Mouse (Mus musculus) megakaryocyte, embryonic 14.5 days (primary cell): ENCODE results near the gene Cyp4f14. TPM values are rescaled to one million over a fixed set of nuclear protein-coding genes. Genes with fewer than 3 reads are reported as not detected.

Experiments
- H3K27me3 ChIP-seq: replicated peaks from 2 replicates; pipeline ENCODE3; 2012; ENCODE audit warnings: inconsistent platforms
- H3K36me3 ChIP-seq: replicated peaks from 2 replicates; pipeline ENCODE3; 2012; ENCODE audit warnings: low read length, inconsistent platforms, mixed read lengths
- H3K4me1 ChIP-seq: 2 replicates; pipeline ENCODE4 v1.6.1; 2012; ENCODE audit warnings: inconsistent platforms
- H3K4me3 ChIP-seq: replicated peaks from 2 replicates; pipeline ENCODE3; 2012; ENCODE audit warnings: moderate library complexity, mild to moderate bottlenecking, inconsistent platforms
- H3K9me3 ChIP-seq: 2 replicates; pipeline ENCODE4 v1.6.1; 2012; ENCODE audit warnings: inconsistent platforms
- FLI1 ChIP-seq: IDR thresholded peaks from 2 replicates; pipeline ENCODE4 v1.6.1; 2012; ENCODE audit warnings: low read length, inconsistent platforms, mixed read lengths
- GATA1 ChIP-seq: IDR thresholded peaks from 3 replicates; pipeline ENCODE4 v1.6.1; 2012; ENCODE audit warnings: mixed read lengths, low read length, inconsistent platforms, borderline replicate concordance
- polyA plus RNA-seq: library from polyadenylated mRNA; stranded (reverse); fragments of >175 nt; gene quantifications from 2 replicates; pipeline ENCODE4 v1.2.3, GENCODE M21; 2012; ENCODE audit warnings: low replicate concordance; ENCODE audit not compliant: insufficient read depth

Cyp4f14 gene
- not detected in 2 replicates for polyA plus RNA-seq

- TF ChIP-seq FLI1, result no peak
- TF ChIP-seq GATA1, result no peak
- Histone ChIP-seq H3K9me3 (peaks cover 8% of the 10 kb centered on the region), H3K4me1 (no peaks in the 10 kb centered on the region), H3K27me3 (peaks cover 27% of the 10 kb centered on the region), H3K4me3 (no peak within 1 kb of the TSS), H3K36me3 (no peaks in the 10 kb centered on the region)
Observed at GRCm38 (mm10) chr17:32917131-32917530, at the start of gene Cyp4f14. Cyp4f14 (minus strand) TSS chr17:32917342.

GRCm38 (mm10) chr17:32965623-32966290 is 48.6 kb upstream of the Cyp4f14 start, which contains the start of gene Zfp472:
Zfp472 (plus strand) TSS chr17:32965814.
- H3K4me1 ChIP-seq, result peaks cover 15% of the 10 kb centered on the region
- peak within 1 kb of the TSS; percentile 99 for H3K4me3 ChIP-seq
- TF ChIP-seq FLI1 (no peak), GATA1 (no peak)
- no peaks in the 10 kb centered on the region for H3K36me3 ChIP-seq
- H3K9me3 ChIP-seq, result no peaks in the 10 kb centered on the region
- no peaks in the 10 kb centered on the region for H3K27me3 ChIP-seq

GRCm38 (mm10) chr17:32965253-32965622 is 48.1 kb upstream of the Cyp4f14 start:
- Histone ChIP-seq H3K4me1 (peaks cover 15% of the 10 kb centered on the region), H3K27me3 (no peaks in the 10 kb centered on the region), H3K9me3 (no peaks in the 10 kb centered on the region), H3K36me3 (no peaks in the 10 kb centered on the region), H3K4me3 (peak overlapping the region; percentile 99)
- TF ChIP-seq FLI1 (no peak), GATA1 (no peak)

DNA sequence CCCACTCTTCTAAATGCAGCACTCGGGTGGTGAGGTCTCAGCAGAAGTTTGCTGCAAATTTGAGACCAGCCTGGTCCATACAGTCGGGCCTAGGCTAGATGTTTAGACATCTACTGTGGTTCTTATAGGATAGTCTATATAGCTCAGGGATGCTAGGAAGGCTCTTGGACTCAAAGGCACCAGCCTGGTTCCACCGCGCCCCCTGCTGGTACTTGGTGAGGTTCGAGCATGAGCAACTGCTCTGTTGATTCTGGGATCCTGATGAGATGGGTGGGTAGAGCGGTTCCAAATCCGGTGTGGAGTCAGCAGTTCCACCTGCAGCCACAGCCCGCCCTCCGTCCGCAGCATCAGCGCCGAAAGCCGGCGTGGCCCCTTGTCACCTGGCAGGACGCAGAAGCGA is 34.3 kb upstream of the Cyp4f14 start:
- H3K4me3 ChIP-seq, result peak overlapping the region; percentile 80
- TF ChIP-seq FLI1, result no peak
- H3K9me3 ChIP-seq, result no peaks in the 10 kb centered on the region
- peaks cover 1% of the 10 kb centered on the region for H3K27me3 ChIP-seq
- peaks cover 28% of the 10 kb centered on the region for H3K4me1 ChIP-seq
- H3K36me3 ChIP-seq, result no peaks in the 10 kb centered on the region

DNA sequence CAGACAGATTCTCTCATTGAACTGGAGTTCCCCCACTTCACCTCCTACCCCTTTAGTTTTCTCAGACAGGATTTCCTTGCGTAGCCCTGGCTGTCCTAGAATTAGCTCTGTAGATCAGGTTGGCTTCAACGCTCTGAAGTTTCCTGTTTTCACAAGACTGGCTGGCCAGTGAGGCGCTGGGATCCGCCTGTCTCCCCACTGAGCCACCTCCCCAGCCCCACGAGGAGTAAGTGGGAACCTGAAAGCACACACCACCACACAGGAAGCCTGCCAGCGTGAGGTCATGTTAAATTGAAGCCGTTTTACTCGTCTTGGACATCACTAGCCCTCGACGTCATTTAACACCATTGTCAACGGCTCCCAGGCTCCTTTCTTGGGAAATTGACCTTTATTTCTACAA is 33.9 kb upstream of the Cyp4f14 start:
- TF ChIP-seq FLI1 (no peak), GATA1 (no peak)
- Histone ChIP-seq H3K27me3 (peaks cover 1% of the 10 kb centered on the region), H3K36me3 (no peaks in the 10 kb centered on the region)

GRCm38 (mm10) chr17:32950136-32950535 is 33.0 kb upstream of the Cyp4f14 start:
- peaks cover 1% of the 10 kb centered on the region for H3K27me3 ChIP-seq
- no peaks in the 10 kb centered on the region for H3K9me3 ChIP-seq
- H3K4me1 ChIP-seq, result peaks cover 38% of the 10 kb centered on the region
- no peak overlapping the region for H3K4me3 ChIP-seq
- peaks cover 6% of the 10 kb centered on the region for H3K36me3 ChIP-seq
- TF ChIP-seq FLI1, result no peak
- no peak for TF ChIP-seq GATA1

More for the DNA sequence above, 33.9 kb upstream of the Cyp4f14 start:
- Histone ChIP-seq H3K9me3 (no peaks in the 10 kb centered on the region), H3K4me3 (no peak overlapping the region), H3K4me1 (peaks cover 33% of the 10 kb centered on the region)

GRCm38 (mm10) chr17:32947215-32947914 is 30.2 kb upstream of the Cyp4f14 start, which contains the start of gene Cyp4f13:
Cyp4f13 (minus strand) TSS chr17:32947402.
- no peaks in the 10 kb centered on the region for H3K27me3 ChIP-seq
- H3K36me3 ChIP-seq, result peaks cover 10% of the 10 kb centered on the region
- TF ChIP-seq GATA1, result no peak
- TF ChIP-seq FLI1, result 0 out of 2 replicates have a peak, but pooled peaks have one; percentile 23
- no peaks in the 10 kb centered on the region for H3K9me3 ChIP-seq
- peak within 1 kb of the TSS; percentile 92 for H3K4me3 ChIP-seq
- H3K4me1 ChIP-seq, result peaks cover 33% of the 10 kb centered on the region

DNA sequence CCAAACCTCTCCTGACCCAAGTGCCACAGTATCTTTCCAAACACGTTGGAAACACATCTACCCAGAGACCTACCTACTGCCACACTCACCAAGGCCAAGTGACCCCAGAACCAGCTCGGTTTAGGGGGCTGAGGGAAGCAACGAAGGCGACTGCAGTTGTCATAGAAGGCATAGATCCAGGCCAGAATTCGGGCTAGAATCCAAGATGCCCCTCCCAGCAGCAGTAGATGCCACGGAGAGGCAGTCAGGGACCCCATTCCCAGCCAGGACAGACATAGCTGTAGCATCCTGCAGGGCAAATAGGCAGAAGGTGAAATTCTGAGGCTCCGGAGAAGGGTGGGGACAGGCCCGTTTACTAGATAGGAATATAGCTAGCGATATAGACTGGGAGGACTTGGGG is 29.6 kb upstream of the Cyp4f14 start:
- no peaks in the 10 kb centered on the region for H3K9me3 ChIP-seq
- H3K4me3 ChIP-seq, result peak overlapping the region; percentile 92
- peaks cover 29% of the 10 kb centered on the region for H3K4me1 ChIP-seq
- H3K27me3 ChIP-seq, result no peaks in the 10 kb centered on the region
- TF ChIP-seq GATA1, result no peak
- no peak for TF ChIP-seq FLI1
- peaks cover 16% of the 10 kb centered on the region for H3K36me3 ChIP-seq

DNA sequence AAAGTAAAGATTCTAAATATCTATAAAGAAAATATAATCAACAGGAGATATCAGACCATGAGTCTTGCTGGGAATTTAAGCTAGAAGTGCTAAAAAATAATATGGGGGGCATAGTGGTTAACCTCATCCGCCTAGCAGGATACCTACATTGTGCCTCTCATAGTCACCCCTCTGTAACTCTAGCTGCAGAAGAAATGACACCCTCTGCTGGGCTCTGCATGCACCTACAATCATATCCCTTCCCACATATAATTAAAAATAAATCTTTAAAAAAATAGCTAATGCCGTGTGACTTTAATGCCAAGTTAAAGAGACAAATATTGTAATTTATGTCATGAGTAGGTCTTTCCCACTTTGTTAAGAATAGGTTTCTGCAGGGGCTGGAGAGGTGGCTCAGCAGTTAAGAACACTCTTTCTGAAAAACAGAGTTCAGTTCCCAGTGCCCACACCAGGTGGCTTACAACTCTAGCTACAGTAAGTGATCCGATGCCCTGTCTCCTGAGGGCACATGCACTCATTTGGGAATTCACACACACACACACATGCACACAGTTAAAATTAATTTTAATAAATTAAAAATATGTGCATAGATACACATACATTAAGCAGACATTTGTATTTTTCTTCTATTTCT is 27.4 kb upstream of the Cyp4f14 start:
- H3K4me1 ChIP-seq, result peaks cover 25% of the 10 kb centered on the region
- H3K9me3 ChIP-seq, result no peaks in the 10 kb centered on the region
- TF ChIP-seq GATA1, result no peak
- no peak for TF ChIP-seq FLI1
- H3K36me3 ChIP-seq, result peaks cover 28% of the 10 kb centered on the region
- no peak overlapping the region for H3K4me3 ChIP-seq
- H3K27me3 ChIP-seq, result no peaks in the 10 kb centered on the region

DNA sequence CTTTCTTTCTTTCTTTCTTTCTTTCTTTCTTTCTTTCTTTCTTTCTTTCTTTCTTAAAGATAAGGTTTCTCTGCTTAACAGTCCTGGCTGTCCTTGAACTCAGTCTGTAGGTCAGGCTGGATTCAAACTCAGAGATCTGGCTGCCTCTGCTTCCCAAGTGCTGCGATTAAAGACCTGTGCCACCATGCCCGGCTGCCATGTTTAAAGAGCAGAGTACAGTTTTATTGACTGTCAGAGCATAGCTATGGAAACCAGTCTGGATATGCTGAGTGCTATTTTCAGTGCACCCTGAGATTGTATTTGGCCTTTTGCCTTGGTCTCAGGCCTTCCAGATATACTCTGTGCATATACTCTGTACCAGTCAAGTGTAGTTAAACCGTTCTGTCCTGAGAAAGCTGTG is 26.5 kb upstream of the Cyp4f14 start:
- Histone ChIP-seq H3K9me3 (no peaks in the 10 kb centered on the region), H3K4me1 (peaks cover 25% of the 10 kb centered on the region), H3K36me3 (peaks cover 28% of the 10 kb centered on the region), H3K27me3 (no peaks in the 10 kb centered on the region), H3K4me3 (no peak overlapping the region)
- TF ChIP-seq FLI1 (no peak), GATA1 (no peak)
